Mouse (Mus musculus) mouse embryonic stem cell (cell line): ENCODE measurements around the gene Gjc1.

Experiments used
- in situ Hi-C, 2 experiments: fragments of 300-500 bp; cut with MboI; formaldehyde crosslinking; loops; 1 replicate in 1 of 2; 3 replicates in 1 of 2; pipeline ENCODE4 v1.14.3; 2019 to 2020; ENCODE audit warnings: low sequenced_read_pairs in 2 of 2, low pct_unique_long_range_greater_than_20kb in 1 of 2, mixed read lengths in 1 of 2; ENCODE audit not compliant: unreplicated experiment in 1 of 2

Gjc1 gene

GRCm38 (mm10) chr11:102819783-102820385 lies 384 bp upstream of the Gjc1 start:
- in situ Hi-C loops, result no loop called here

- in situ Hi-C loops, result no loop called here
Measured at GRCm38 (mm10) chr11:102818121-102819020, 1.1 kb downstream of the Gjc1 start.

- in situ Hi-C loops, result no loop called here
Measured at GRCm38 (mm10) chr11:102814881-102815280, 4.6 kb downstream of the Gjc1 start.

- in situ Hi-C loops, result no loop called here
Measured at GRCm38 (mm10) chr11:102810721-102811485, 8.6 kb downstream of the Gjc1 start.

GRCm38 (mm10) chr11:102808246-102808645 lies 11.3 kb downstream of the Gjc1 start:
- in situ Hi-C loops, result no loop called here

GRCm38 (mm10) chr11:102803453-102803852 lies 16.0 kb downstream of the Gjc1 start:
- in situ Hi-C loops, result no loop called here

- in situ Hi-C loops, result no loop called here
Measured at GRCm38 (mm10) chr11:102794157-102794556, 25.3 kb downstream of the Gjc1 start.

GRCm38 (mm10) chr11:102791682-102792445 lies 27.6 kb downstream of the Gjc1 start:
- in situ Hi-C loops, result no loop called here

GRCm38 (mm10) chr11:102787688-102788177 lies 31.8 kb downstream of the Gjc1 start:
- in situ Hi-C loops, result no loop called here

GRCm38 (mm10) chr11:102783443-102783842 lies 36.1 kb downstream of the Gjc1 start:
- in situ Hi-C loops, result no loop called here

GRCm38 (mm10) chr11:102781523-102781922 lies 38.0 kb downstream of the Gjc1 start:
- in situ Hi-C loops, result no loop called here

GRCm38 (mm10) chr11:102780986-102781351 lies 38.5 kb downstream of the Gjc1 start:
- in situ Hi-C loops, result no loop called here

GRCm38 (mm10) chr11:102780271-102780985 lies 39.1 kb downstream of the Gjc1 start:
- in situ Hi-C loops, result no loop called here

- in situ Hi-C loops, result loop anchor here (5.0 kb wide), 2 partner anchors 67 to 72 kb away; no protein-coding TSS in a partner anchor
Measured at GRCm38 (mm10) chr11:102779824-102780223, 39.7 kb downstream of the Gjc1 start.

GRCm38 (mm10) chr11:102779081-102779638 lies 40.3 kb downstream of the Gjc1 start:
- in situ Hi-C loops, result loop anchor here (5.0 kb wide), 2 partner anchors 68 to 73 kb away; no protein-coding TSS in a partner anchor

- in situ Hi-C loops, result loop anchor here (5.0 kb wide), 2 partner anchors 69 to 74 kb away; no protein-coding TSS in a partner anchor
Measured at GRCm38 (mm10) chr11:102778597-102778996, 40.9 kb downstream of the Gjc1 start.

- in situ Hi-C loops, result loop anchor here (5.0 kb wide), 2 partner anchors 69 to 74 kb away; no protein-coding TSS in a partner anchor
Measured at GRCm38 (mm10) chr11:102778165-102778564, 41.3 kb downstream of the Gjc1 start.
